Mouse (Mus musculus) monocyte, adult 5-6 weeks (primary cell): ENCODE measurements around the gene Lgi4. TPM values are rescaled to one million over a fixed set of nuclear protein-coding genes. Genes with fewer than 3 reads are reported as not detected.

ENCODE experiments used
- ATAC-seq: fragments of 153-309, 156-312 bp; replicated peaks from 2 replicates; pipeline ENCODE4 v1.8.0; 2017; ENCODE audit warnings: mild to moderate bottlenecking; ENCODE audit not compliant: low TSS enrichment, insufficient number of reproducible peaks, severe bottlenecking, poor library complexity, low FRiP score
- total RNA-seq: library from RNA; stranded (forward); fragments of 200-1000, 200-491, 200-594 nt; gene quantifications from 3 replicates; pipeline ENCODE4 v1.2.3, GENCODE M21; 2017

Gene Lgi4
- total RNA-seq, 1 experiment from 2014 or later = 0.38 TPM

DNA sequence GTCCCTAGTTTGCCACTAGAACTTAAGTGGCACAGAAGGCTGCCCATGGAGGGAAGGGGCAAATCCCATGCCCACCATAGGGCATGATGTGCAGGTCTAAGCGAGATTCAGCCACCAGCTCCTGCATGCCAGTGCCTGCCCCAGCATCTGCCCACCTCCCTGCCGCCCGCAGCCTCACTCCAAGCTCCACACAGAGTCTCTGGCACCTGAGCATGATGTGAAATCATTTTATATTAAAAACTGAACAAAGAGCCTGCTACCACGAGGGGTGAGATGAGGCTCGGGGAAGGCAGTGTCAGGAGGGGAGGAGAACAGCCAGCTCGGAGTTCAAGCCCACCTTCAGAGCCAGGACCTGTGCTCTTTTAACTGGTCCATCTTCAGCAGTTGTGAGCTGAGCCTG, 11.2 kb downstream of the Lgi4 start:
- no peak for ATAC-seq

DNA sequence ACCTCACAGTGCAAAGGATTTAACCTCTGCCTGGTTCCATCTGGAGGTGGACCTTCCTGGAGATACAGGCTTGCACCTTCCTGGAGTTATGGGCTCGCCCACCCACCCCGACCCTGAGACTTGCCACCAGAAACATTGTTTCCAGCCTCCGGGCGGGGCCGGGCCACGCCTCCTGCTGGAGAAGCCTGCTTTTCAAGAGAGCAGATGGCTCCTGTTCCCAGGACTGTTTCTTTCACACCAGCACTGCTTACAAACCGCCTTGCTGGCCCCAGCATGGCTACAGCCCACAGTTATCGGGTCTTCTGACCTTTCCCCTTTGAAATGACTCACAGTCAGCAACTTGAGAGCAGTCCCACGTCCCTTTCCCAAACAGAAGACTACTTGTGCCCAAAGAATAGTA, 13.2 kb downstream of the Lgi4 start:
- ATAC-seq = no peak

DNA sequence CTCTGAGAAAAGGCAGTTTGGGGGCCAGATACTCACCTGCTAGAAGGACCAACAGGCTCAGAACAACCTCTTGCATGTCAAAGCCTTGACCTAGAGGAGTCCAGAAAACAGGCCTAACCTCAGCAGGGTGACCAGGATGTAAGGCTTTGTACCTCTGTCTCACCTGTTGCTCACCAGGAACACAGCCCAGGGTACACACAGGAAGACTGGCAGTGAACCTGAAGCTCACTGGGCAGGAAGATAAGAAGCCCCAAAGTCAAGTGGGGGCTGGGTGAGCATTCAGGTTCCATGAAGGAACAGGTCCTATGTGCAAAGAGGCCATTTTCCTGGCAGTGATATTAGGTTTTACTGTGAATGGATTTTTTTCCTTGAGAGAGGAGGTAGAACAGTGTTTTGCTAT, 14.4 kb downstream of the Lgi4 start:
- no peak for ATAC-seq

DNA sequence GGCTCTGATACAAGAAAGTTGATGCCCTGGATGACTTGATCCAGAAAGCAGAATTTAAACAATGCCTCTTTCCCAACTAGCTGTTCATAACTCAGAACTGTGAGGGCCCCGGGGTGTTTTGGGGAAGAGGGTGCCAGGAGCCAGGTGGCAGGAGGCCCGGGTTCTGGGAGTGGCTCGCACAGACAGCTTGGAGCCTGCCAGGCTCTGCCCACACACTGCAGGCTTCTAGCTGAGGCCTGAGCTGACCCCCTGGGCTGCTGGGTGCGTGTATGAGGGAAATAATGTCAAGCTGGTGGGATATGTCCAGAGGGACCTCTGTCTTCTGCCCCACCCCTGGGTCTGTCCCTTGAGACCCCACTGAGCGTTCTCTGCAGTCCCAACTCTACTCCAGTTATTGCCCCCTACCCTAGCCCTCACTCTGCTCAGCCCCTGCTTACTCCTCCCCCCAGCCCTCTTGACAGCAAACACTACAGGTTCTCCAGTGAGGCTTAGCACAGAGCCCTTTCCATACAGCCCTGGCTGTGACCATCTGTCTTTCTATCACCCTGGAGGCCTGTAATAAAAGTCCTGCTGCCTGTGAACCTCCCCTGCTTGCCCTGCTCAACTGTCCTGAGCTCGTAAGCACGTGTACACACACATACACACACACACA, 15.0 kb downstream of the Lgi4 start:
- no peak for ATAC-seq

DNA sequence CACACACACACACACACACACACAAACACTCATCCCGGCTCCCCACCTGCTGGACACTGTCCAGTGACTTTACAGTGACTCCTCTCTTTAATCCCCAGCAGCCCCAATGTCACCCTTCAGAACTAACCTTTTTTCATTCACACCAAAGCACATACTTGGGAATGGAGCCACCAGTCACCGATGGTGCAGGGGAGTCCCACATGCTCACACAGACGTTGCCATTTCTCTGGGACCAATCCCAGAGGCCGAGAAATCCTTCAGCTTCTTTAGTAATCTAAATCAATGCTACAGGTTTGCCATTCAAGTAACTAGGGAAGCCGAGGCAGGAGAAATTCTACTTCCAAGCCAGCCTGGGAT, 15.5 kb downstream of the Lgi4 start:
- no peak for ATAC-seq

DNA sequence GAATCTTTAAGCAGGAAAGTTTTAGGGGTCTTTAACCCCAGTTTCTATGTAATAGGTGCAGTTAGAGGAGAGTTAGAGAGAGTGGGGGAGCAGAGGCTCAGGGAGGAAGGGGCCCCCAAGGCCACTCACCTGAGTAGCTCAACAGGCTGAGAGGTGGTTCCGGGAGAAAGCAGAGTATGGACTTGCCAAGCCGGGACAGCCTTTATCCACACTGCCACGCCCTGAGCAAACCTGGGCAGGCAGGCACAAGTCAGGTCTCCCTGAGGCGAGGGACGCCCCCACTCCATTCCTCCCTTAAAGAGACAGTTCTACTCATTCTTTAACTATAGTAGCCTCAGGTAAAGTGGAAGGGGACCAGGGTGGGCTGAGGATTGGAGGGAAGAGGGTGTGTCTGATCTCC, 17.4 kb downstream of the Lgi4 start, which contains the start of gene Fxyd3:
TSS of gene Fxyd3 (minus strand) at position 213 of the 400 bp plus-strand sequence.
- no peak for ATAC-seq

DNA sequence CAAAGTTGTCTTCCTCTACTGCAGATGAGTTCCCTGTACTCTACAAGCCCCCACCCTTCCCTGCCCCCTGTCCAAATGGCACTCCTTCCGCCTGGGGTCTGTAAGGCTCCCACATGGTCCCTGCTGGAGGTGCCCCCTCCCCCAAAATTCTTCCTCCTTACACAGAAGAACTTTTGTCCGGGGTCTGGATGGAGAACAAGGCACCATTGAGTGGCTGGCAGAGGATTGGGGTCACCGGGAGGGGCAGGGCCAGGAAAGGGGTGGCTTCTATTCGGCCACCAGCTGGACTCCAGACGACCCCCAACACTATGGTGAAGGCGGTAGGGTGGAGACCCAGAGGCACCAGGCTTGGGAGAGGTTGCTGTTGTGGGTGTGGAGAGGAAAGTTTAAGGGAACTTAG, 18.3 kb downstream of the Lgi4 start:
- ATAC-seq = no peak

DNA sequence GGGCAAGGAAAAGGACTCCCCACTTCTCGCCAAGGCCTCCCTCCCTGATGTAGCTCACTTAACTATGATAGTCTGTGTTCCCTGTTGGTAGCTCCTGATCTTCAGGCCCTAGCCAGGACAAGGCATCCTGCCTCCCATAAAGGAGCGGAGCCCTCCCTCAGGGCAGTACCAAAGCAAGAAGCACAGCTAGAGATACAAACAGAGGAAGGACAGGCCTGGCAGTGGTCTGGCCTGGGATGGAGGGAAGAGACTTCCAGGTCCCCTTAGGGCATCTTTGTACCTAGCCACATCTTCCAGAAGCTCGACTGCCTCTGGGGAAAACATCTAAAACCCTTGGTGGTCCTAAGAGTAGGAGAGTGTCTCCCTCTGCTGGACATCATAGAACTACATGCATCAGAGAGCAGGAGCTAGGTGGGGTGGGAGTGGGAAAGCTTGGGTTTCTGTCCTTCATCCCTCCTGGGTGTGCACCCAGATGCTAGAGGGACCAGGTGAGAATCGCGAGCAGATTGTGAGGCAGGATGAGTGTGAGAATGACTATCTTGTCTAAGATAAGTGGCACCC, 18.8 kb downstream of the Lgi4 start:
- peak; percentile 61 for ATAC-seq

DNA sequence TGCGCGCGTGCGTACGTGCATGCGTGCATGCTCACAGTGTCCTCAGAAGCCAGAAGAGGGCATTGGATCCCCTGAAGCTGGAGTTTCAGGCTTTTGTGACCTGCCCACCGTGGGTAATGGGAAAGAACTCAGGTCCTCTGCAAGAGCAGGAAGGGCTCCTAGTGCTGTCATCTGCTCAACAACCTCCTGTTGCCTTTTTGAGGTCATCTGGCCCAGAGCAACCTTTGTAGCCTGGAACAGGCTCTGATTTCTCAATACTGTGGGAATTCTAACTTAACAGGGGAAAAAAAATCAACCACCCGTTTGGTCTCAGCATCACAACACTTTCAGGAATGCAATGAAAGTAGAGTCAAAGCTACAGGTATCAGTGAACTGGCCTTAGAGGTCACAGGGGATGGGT, 20.5 kb downstream of the Lgi4 start:
- no peak for ATAC-seq

DNA sequence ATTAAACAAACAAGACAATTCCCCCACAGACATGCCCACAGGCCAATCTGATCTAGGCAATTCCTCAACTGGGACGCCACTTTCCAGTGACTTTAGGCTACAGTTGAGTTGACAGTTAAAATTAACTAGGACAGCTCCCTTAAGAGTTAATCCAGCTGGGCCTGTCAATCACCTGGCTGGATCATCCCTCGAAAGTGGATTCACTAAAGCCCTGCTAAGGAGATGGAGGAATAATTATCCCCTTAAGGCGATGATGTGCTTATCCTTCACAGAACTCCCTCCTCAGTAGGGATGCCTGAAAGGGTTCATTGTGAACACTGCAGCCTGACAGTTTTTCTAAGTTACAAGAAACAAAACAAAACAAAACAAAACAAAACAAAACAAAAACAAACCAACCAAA, 21.5 kb downstream of the Lgi4 start:
- no peak for ATAC-seq

DNA sequence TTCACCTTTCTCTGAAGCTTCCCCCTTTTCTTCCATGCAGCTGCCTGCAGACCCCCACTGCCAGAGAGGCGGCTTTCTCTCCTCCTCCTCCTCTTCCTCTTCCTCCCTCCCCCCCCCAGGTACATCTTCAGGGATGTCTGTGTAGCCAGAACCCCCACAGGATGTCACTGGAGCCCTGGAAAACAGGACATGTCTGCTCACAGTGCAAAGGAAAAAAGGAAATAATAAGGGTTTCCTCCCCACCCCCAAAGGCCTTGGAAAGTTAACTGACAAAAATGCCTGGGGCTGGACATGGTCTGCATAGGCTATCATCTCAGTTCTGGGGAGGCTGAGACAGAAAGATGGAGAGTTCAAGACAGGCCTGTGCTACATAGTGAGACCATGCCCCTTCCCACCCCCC, 22.0 kb downstream of the Lgi4 start:
- no peak for ATAC-seq

DNA sequence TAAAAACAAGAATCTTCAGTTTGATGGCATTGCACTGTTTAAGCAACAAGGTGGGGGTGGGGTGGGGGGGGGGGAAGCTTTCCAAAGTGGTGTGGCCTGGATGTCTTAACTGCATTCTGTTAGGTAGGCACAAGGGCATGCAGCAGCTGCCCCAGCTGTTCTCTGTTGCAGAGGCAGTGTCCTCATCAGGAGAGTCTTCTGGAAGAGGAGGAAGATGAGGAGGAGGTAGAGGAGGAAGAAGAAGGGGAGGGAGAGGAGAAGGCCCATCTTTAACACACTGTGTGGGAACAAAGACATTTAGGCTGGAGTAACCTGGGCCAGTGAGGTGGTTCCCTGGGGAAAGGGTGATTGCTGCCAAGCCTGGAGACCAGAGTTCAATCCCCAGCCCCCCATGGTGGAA, 23.0 kb downstream of the Lgi4 start:
- ATAC-seq = no peak

DNA sequence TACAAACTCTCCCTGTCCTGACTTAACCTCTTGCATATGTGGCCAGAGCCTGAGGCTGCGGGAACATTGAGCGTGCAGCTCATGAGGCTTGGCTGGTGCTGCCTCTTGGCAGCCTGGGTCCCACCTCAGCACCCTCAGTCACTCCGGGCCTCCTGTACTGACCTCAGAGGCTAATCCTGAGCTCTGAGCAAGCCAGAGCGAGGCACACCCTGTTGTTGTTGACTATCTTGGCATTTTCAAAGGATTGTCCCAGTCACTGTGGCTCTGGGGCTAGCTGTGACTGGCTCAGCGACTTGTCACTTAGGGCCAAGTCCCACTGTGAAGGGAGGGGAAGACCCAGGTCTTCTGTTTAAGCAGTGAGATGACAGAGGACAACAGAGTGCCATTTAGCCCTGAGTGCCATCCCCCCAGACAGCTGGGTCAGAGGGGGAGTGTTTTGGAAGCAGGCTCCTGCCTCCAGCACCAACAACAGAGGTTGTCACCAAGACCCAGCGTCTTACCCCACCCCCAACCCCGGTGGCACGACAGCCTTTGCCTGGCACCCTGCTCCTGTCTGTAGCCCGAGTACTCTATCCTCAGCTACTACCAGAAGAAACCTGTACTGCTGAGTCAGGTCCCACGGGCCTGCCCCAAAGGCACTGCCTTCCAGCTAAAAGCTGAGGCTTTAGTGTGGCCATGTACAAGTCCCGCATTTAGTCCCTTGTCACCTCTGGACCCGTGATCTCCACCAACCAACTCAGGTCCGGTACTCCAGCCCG, 23.9 kb downstream of the Lgi4 start:
- ATAC-seq = no peak

DNA sequence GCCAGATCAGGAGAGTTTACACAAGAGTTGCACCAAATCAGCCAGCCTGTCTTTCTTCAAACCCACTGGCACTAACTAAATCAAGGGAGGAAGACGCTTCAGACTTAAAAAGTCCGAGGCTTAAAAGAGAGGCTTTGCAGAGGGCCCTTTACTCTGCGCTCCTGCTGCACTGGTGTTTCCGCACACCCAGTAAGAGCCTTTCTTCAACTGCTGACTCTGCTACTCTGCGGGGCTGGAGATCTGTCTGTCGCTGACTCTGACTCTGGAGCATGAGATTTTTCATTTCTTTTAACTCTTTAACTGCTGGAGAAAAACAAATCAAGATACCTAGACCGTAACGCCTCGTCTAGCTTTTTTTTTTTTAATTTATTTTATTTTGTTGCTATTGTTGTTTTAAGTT, 25.0 kb downstream of the Lgi4 start:
- ATAC-seq = no peak

DNA sequence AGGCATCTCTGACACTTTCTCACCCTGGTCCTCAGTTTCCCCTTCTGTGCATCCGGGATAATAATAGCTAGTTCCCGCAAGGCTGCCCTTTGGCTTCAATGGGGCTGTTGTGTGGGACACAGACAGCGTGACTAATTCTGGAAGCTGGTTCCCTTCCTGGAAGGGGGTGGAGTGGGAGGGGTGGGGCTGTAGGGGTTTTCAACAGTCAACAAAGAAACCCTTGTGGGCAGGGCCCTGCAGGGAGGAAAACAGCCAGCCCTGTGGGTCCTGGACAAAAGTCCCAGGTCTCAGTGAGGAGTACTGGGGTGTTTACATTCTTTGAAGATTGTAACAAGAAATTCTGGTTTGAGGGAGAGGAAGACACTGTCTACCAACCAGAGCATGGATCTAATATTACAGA, 26.0 kb downstream of the Lgi4 start:
- ATAC-seq = no peak

DNA sequence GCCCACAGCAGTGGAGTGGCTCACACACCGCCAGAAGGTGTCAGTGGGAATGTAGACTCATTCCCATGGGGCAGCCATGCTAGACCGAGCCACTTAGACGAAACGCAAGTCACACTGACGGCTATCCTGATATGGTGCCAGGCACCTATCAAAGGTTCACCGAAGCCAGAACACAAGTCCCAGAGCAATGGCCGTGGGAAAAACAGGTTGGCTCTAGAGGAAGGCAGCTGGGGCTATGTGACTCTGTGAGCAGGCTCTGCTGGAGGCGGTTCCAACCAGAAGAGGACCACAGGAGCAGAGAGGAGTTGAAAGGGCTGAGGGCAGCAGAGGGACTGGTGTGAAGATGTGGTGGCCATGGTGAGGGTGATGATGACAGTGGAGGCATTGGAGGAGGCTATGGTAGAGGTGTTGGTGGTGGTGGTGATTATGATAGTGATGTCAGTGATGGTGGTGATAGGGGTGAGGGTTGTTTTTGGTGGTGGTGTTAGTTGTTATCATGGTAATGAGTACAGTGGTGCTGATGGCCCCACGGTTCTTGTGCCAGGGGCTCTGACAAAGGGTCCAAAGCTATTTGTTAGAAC, 27.1 kb downstream of the Lgi4 start:
- ATAC-seq = peak; percentile 57

DNA sequence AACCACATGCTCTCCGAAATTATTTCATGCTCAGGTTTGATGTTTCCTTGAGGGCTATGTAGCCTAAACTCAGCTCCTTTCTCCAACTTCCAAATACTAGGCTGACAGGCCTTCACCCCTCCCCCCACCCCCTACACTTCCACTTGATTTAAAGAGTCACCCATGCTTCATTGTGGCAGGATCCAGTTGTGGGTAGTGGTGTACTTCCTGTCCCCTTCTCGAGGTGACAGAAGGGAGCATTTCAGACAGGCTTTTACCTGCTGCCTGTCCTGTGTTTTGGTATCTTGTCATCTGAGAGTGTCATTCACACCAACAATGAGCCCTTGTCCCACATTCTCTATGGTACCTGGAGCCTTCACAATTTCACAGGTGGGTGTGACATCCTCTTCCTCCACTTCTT, 28.1 kb downstream of the Lgi4 start:
- no peak for ATAC-seq

DNA sequence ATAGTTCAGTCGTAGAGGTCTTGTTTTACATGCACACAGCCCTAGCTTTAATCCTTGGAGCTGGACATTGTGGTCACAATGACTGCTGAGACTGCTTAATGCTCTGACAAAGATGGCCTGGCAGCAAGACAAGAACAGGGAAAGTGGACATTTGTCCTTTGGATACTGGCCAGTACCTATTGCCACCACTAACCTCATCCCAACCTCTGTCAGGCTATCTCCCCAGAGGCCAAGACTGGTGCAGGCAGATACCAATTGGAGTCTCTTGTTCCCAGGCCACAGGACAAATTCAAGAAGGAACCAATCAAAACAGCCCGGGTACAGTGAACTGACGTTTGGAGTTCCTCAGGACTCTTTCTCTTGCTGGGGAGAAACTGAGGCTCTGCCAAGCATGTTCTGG, 29.1 kb downstream of the Lgi4 start:
- no peak for ATAC-seq

DNA sequence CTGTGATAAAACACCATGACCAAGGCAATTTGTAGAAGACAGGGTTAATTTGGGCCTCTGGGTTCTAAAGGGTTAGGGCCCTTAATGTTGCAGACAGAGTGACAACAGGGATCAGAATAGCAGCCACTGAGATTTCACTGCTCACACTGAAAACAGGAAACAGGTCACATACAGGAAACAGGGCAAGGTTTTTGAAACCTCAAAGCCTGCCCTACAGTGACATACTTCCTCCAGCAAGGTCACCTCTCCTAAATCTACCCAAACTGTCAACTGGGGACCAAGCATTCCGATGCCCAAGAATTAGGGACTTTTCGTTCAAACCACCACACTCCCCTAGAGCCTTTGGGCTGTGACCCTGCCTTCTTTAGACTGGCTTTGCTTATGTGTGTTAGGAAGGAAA, 30.6 kb downstream of the Lgi4 start:
- ATAC-seq = peak; percentile 79
